Mouse (Mus musculus) ES-Bruce4 (cell line): ENCODE measurements at regions not wholly inside any gene's neighbourhood (a gene's known extent, or its start where the extent isn't known, plus 50 kb on each side); places are given as distances from the start of the nearest gene placed in this dataset.

ENCODE experiments used
- CTCF ChIP-seq: IDR thresholded peaks from one replicate; pipeline ENCODE4 v1.8.1; 2011; ENCODE audit warnings: low read depth, low read length
- POLR2A ChIP-seq: IDR thresholded peaks from one replicate; pipeline ENCODE4 v1.8.1; 2011; ENCODE audit warnings: low read length; ENCODE audit not compliant: insufficient read depth

GRCm38 (mm10) chr16:29847734-29848133 lies 216.4 kb upstream of the Hes1 start:
- TF ChIP-seq CTCF (no peak), POLR2A (no peak)
